Mouse (Mus musculus) cerebellum, adult 2 months (tissue): ENCODE results near the gene Pawr.

Experiments used
- CTCF ChIP-seq: fragments of 200-500 bp; IDR thresholded peaks from 2 replicates; pipeline ENCODE4 v1.5.1; 2011; ENCODE audit warnings: low read depth, mild to moderate bottlenecking, control low read depth, low read length, moderate library complexity, borderline replicate concordance; ENCODE audit not compliant: insufficient read depth
- POLR2A ChIP-seq: fragments of 200-500 bp; IDR thresholded peaks from 2 replicates; pipeline ENCODE4 v1.6.1; 2011; ENCODE audit warnings: low read length, control low read depth, borderline replicate concordance; ENCODE audit not compliant: insufficient read depth

- TF ChIP-seq CTCF = no peak
- no peak for TF ChIP-seq POLR2A
These were observed 129.9 kb downstream of the Pawr start for GRCm38 (mm10) chr10:108461862-108462261.
